Comparison of ENCODE assay signal across 10 mouse cellular contexts in the genomic region with DNA sequence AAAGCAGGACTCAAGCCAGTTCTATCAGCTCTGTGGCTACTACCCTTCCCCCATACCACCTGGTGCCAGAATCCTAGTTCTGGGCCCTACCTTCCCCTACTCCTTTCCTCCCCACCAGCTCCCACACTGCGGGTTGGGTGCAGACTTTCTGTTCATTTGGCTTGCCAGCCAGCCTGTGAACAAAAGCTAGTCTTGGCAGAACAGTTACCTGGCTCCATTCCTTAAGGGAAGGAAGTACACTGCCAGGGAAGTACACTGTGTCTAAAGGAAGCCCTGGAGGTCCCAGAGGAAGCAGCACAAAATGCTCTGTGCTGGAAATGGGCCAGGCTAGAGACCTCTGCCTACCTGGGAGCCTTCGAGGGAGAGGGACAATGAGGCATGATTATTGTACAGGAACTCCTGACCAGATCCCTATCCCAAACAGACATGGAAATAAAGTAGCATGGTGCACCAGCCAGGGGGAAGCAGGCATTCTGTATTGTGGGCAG. TPM values are rescaled to one million over a fixed set of nuclear protein-coding genes. Genes with fewer than 3 reads are reported as not detected.
DNase-seq lines count a peak whose midpoint lies in the region; ATAC-seq and TF ChIP-seq lines count a peak whose summit lies in the region.
"Had no signal": no experiment of that assay in that cellular context is flagged by ENCODE, and none has a peak within 500 bp of the region (broad histone marks: within the 10 kb centered on the region; RNA-seq: fewer than 3 reads in every experiment).

A gene (plus strand): TSS at position 438 of the 488 bp plus-strand sequence.

- no peak for TF ChIP-seq POLR2A in lung, adult 2 months (IDR thresholded peaks at IDR 0.05; ENCODE audit: borderline replicate concordance, extremely low read depth, low read depth, low read length)

- no peaks in the 10 kb centered on the region for H3K4me1 ChIP-seq in lung, adult 2 months (ENCODE audit: control insufficient read depth, insufficient read depth, low read length)
- no peaks in the 10 kb centered on the region for H3K4me1 ChIP-seq in lung, postnatal 0 days (ENCODE audit: insufficient read depth, low read depth, low read length)
- no peaks in the 10 kb centered on the region for H3K4me1 ChIP-seq in kidney, postnatal 0 days (replicated peaks; ENCODE audit: insufficient read depth, low read length)
- H3K4me1 ChIP-seq in liver, embryonic 11.5 days (replicated peaks; ENCODE audit: control insufficient read depth, insufficient read depth, low read length), result no peaks in the 10 kb centered on the region
- H3K4me1 ChIP-seq: heart, embryonic 13.5 days; liver, embryonic 15.5 days had no signal

- H3K4me3 ChIP-seq in lung, adult 2 months (replicated peaks; ENCODE audit: extremely low read depth, low read depth, low read length), result no peak within 1 kb of the TSS
- no peak within 1 kb of the TSS for H3K4me3 ChIP-seq in lung, postnatal 0 days (ENCODE audit: low read depth, low read length)
- no peak within 1 kb of the TSS for H3K4me3 ChIP-seq in kidney, postnatal 0 days (replicated peaks; ENCODE audit: low read depth, low read length)
- H3K4me3 ChIP-seq in liver, embryonic 11.5 days (ENCODE audit: low read depth, low read length), result no peak within 1 kb of the TSS
- H3K4me3 ChIP-seq: heart, embryonic 13.5 days; liver, embryonic 15.5 days had no signal

- H3K36me3 ChIP-seq in lung, postnatal 0 days (ENCODE audit: insufficient read depth, low read length), result no peaks in the 10 kb centered on the region
- H3K36me3 ChIP-seq in kidney, postnatal 0 days (ENCODE audit: insufficient read depth, low read length), result no peaks in the 10 kb centered on the region
- no peaks in the 10 kb centered on the region for H3K36me3 ChIP-seq in liver, embryonic 11.5 days (ENCODE audit: control insufficient read depth, insufficient read depth, low read length)
- H3K36me3 ChIP-seq: heart, embryonic 13.5 days; liver, embryonic 15.5 days had no signal

- TF ChIP-seq EP300 in lung, postnatal 0 days (IDR thresholded peaks at IDR 0.05), result no peak

- 51% methylated on average over 2 of the region's 2 CpGs for WGBS in lung, adult 2 months
- 76% methylated on average over 2 of the region's 2 CpGs for WGBS in lung, postnatal 0 days
- WGBS in kidney, postnatal 0 days, result 73% methylated on average over 2 of the region's 2 CpGs
- 80% methylated on average over 2 of the region's 2 CpGs for WGBS in liver, embryonic 11.5 days

- H3K9ac ChIP-seq in lung, postnatal 0 days (replicated peaks; ENCODE audit: low read depth), result no peak within 1 kb of the TSS
- H3K9ac ChIP-seq in kidney, postnatal 0 days (ENCODE audit: low read depth, low read length), result no peak within 1 kb of the TSS
- no peak within 1 kb of the TSS for H3K9ac ChIP-seq in liver, embryonic 11.5 days (ENCODE audit: low read depth, low read length)
- H3K9ac ChIP-seq: heart, embryonic 13.5 days; liver, embryonic 15.5 days had no signal

- no peak for ATAC-seq in lung, postnatal 0 days
- ATAC-seq in kidney, postnatal 0 days (replicated peaks; ENCODE audit: low FRiP score, low read depth), result no peak
- ATAC-seq in monocyte, adult 5-6 weeks (replicated peaks; ENCODE audit: insufficient number of reproducible peaks, low FRiP score, low TSS enrichment, poor library complexity, severe bottlenecking), result no peak
- no peak for ATAC-seq in liver, embryonic 11.5 days (replicated peaks; ENCODE audit: low FRiP score)

- no peak for TF ChIP-seq CTCF in lung, adult 2 months (IDR thresholded peaks at IDR 0.05; ENCODE audit: insufficient read depth, low read length)
- TF ChIP-seq CTCF in lung, postnatal 0 days (IDR thresholded peaks at IDR 0.05), result no peak
- no peak for TF ChIP-seq CTCF in kidney, postnatal 0 days (IDR thresholded peaks at IDR 0.05; ENCODE audit: low read depth)

- no peak within 1 kb of the TSS for H3K27ac ChIP-seq in lung, postnatal 0 days (ENCODE audit: low read length)
- no peak within 1 kb of the TSS for H3K27ac ChIP-seq in kidney, postnatal 0 days
- no peak within 1 kb of the TSS for H3K27ac ChIP-seq in liver, embryonic 11.5 days (ENCODE audit: low read depth, low read length)
- H3K27ac ChIP-seq: heart, embryonic 13.5 days; liver, embryonic 15.5 days had no signal

- no peaks in the 10 kb centered on the region for H3K9me3 ChIP-seq in lung, postnatal 0 days (ENCODE audit: low read length)
- H3K9me3 ChIP-seq in kidney, postnatal 0 days (replicated peaks; ENCODE audit: low read length), result no peaks in the 10 kb centered on the region
- no peaks in the 10 kb centered on the region for H3K9me3 ChIP-seq in liver, embryonic 11.5 days (ENCODE audit: control insufficient read depth, low read length)
- H3K9me3 ChIP-seq: heart, embryonic 13.5 days; liver, embryonic 15.5 days had no signal

- peak; percentile 17 for DNase-seq in cerebellum, adult 9-10 months
- DNase-seq in cerebellum, adult 11 months, result no peak
- peak; percentile 3 for DNase-seq in lung, adult 2 months
- DNase-seq in lung, postnatal 0 days (ENCODE audit: low spot score), result no peak
- peak; percentile 2 for DNase-seq in kidney, postnatal 0 days (ENCODE audit: low spot score)
- DNase-seq in right cerebral cortex, postnatal 10 days (ENCODE audit: low spot score in 2 of 2), result peak; percentile 56 to 57
- no peak for DNase-seq in liver, embryonic 11.5 days (ENCODE audit: low spot score)

- no peak within 1 kb of the TSS for H3K4me2 ChIP-seq in lung, postnatal 0 days (replicated peaks; ENCODE audit: low read depth, low read length)
- no peak within 1 kb of the TSS for H3K4me2 ChIP-seq in kidney, postnatal 0 days (ENCODE audit: low read length)
- no peak within 1 kb of the TSS for H3K4me2 ChIP-seq in liver, embryonic 11.5 days
- H3K4me2 ChIP-seq: heart, embryonic 13.5 days; liver, embryonic 15.5 days had no signal

- no peaks in the 10 kb centered on the region for H3K27me3 ChIP-seq in lung, postnatal 0 days (replicated peaks; ENCODE audit: insufficient read depth, low read length)
- H3K27me3 ChIP-seq in kidney, postnatal 0 days (ENCODE audit: insufficient read depth, low read length), result no peaks in the 10 kb centered on the region
- no peaks in the 10 kb centered on the region for H3K27me3 ChIP-seq in liver, embryonic 11.5 days (replicated peaks; ENCODE audit: control insufficient read depth, insufficient read depth, low read length)
- H3K27me3 ChIP-seq: heart, embryonic 13.5 days; liver, embryonic 15.5 days had no signal

RNA-seq across cellular contexts. Expression of the gene that starts here (rescaled TPM):
- polyA plus RNA-seq in lung, adult 2 months (2012; rRNA removed), result not detected in 2 replicates
- polyA plus RNA-seq in lung, postnatal 0 days (2015; fragmentation: Nextera tagmentation; extraction: Ambion mirVana), result 0.99 TPM in 1 of 2 replicates, not detected in the other
- not detected in 2 replicates for polyA plus RNA-seq in kidney, postnatal 0 days (2015; fragmentation: Nextera tagmentation; extraction: Ambion mirVana)
- total RNA-seq in monocyte, adult 5-6 weeks (2017), result not detected in 3 replicates
- polyA plus RNA-seq in liver, embryonic 11.5 days (2014; fragmentation: Nextera tagmentation; extraction: Ambion mirVana), result not detected in 2 replicates
- polyA plus RNA-seq: heart, embryonic 13.5 days; liver, embryonic 15.5 days had no signal

Comparison
In these comparisons a context has a peak if more than half of its experiments do, and no peak if none do; other contexts are left out.
1. DNase-seq: peak in cerebellum, adult 9-10 months (single experiment) and right cerebral cortex, postnatal 10 days (2 of 2); none in cerebellum, adult 11 months (single experiment), lung, postnatal 0 days (single experiment) and liver, embryonic 11.5 days (single experiment).
2. Peak in DNase-seq in lung, adult 2 months; RNA of the gene not detected or under 1 TPM.
3. Peak in DNase-seq in kidney, postnatal 0 days; RNA of the gene not detected or under 1 TPM.